Mouse (Mus musculus) hindbrain, embryonic 16.5 days (tissue): ENCODE data around the gene Usp40. TPM values are rescaled to one million over a fixed set of nuclear protein-coding genes. Genes with fewer than 3 reads are reported as not detected.

ENCODE experiments used
- ATAC-seq: fragments of 200-750 bp; cut with Nextera tagmentation; 2 replicates; pipeline ENCODE4 v1.8.0; 2017; ENCODE audit warnings: moderate TSS enrichment, moderate library complexity
- H3K27ac ChIP-seq: fragments of 300-500 bp; sonication (generic); 2 replicates; pipeline ENCODE4 v1.5.1; 2014; ENCODE audit warnings: low read depth, mild to moderate bottlenecking, control low read depth, low read length, moderate library complexity
- H3K27me3 ChIP-seq: fragments of 300-500 bp; sonication (generic); replicated peaks from 2 replicates; pipeline ENCODE4 v1.6.1; 2014; ENCODE audit warnings: low read length; ENCODE audit not compliant: control insufficient read depth, insufficient read depth
- H3K36me3 ChIP-seq: fragments of 300-500 bp; sonication (generic); 2 replicates; pipeline ENCODE4 v1.6.1; 2014; ENCODE audit warnings: mild to moderate bottlenecking, low read length, moderate library complexity, mixed read lengths; ENCODE audit not compliant: control insufficient read depth, insufficient read depth
- H3K4me1 ChIP-seq: fragments of 300-500 bp; sonication (generic); 2 replicates; pipeline ENCODE4 v1.6.1; 2014; ENCODE audit warnings: low read depth, low read length; ENCODE audit not compliant: control insufficient read depth, insufficient read depth
- H3K4me2 ChIP-seq: fragments of 300-500 bp; sonication (generic); 2 replicates; pipeline ENCODE4 v1.6.1; 2014; ENCODE audit warnings: mild to moderate bottlenecking, low read length, control low read depth, moderate library complexity
- H3K4me3 ChIP-seq: fragments of 300-500 bp; sonication (generic); 2 replicates; pipeline ENCODE4 v1.5.1; 2014; ENCODE audit warnings: mild to moderate bottlenecking, low read length, control low read depth, moderate library complexity
- H3K9ac ChIP-seq: fragments of 300-500 bp; sonication (generic); 2 replicates; pipeline ENCODE4 v1.6.1; 2014; ENCODE audit warnings: low read depth, mild to moderate bottlenecking, control low read depth, low read length, moderate library complexity
- H3K9me3 ChIP-seq: fragments of 300-500 bp; sonication (generic); 2 replicates; pipeline ENCODE4 v1.6.1; 2014; ENCODE audit warnings: mild to moderate bottlenecking, low read length, moderate library complexity; ENCODE audit not compliant: control insufficient read depth
- WGBS: fragments of 180-500 bp; shearing (Covaris S2); extraction: QIAGEN DNeasy Blood & Tissue Kit; methylation state at CpG from one replicate; pipeline ENCODE4 v1.1.7; 2014; 5-methylcytosine and 5-hydroxymethylcytosine counted together
- polyA plus RNA-seq: library from polyadenylated mRNA; unstranded; fragments of >200 nt; fragmentation: Nextera tagmentation; extraction: Ambion mirVana; gene quantifications from 2 replicates; pipeline ENCODE4 v1.2.1, GENCODE M21; 2015

Usp40 gene
- polyA plus RNA-seq, 1 experiment from 2014 or later = 17.8 TPM

- Histone ChIP-seq H3K4me2 (no peak overlapping the region), H3K4me1 (no peaks in the 10 kb centered on the region), H3K9ac (no peak overlapping the region), H3K36me3 (peaks cover 24% of the 10 kb centered on the region), H3K9me3 (no peaks in the 10 kb centered on the region), H3K27me3 (no peaks in the 10 kb centered on the region), H3K27ac (no peak overlapping the region), H3K4me3 (no peak overlapping the region)
- WGBS = 92% methylated on average over 9 of the region's 9 CpGs
- no peak for ATAC-seq
Observed at GRCm38 (mm10) chr1:87935095-87935494, 73.3 kb downstream of the Usp40 start.

GRCm38 (mm10) chr1:87933051-87933450, 75.3 kb downstream of the Usp40 start:
- H3K4me3 ChIP-seq = no peak overlapping the region
- H3K27ac ChIP-seq = no peak overlapping the region
- no peaks in the 10 kb centered on the region; the same call in 1 of the 2 replicates for H3K4me1 ChIP-seq
- H3K27me3 ChIP-seq = no peaks in the 10 kb centered on the region
- 82% methylated on average over 5 of the region's 5 CpGs for WGBS
- no peak overlapping the region for H3K4me2 ChIP-seq
- ATAC-seq = no peak
- no peaks in the 10 kb centered on the region for H3K9me3 ChIP-seq
- peaks cover 20% of the 10 kb centered on the region for H3K36me3 ChIP-seq
- H3K9ac ChIP-seq = no peak overlapping the region

- Histone ChIP-seq H3K9ac (no peak overlapping the region), H3K36me3 (peaks cover 33% of the 10 kb centered on the region), H3K9me3 (no peaks in the 10 kb centered on the region), H3K4me3 (no peak overlapping the region), H3K4me2 (no peak overlapping the region), H3K27me3 (no peaks in the 10 kb centered on the region), H3K4me1 (no peaks in the 10 kb centered on the region; the same call in 1 of the 2 replicates), H3K27ac (no peak overlapping the region)
- WGBS = 63% methylated on average over 5 of the region's 5 CpGs
- no peak; the same call in 1 of the 2 replicates for ATAC-seq
Observed at GRCm38 (mm10) chr1:87929730-87930129, 78.6 kb downstream of the Usp40 start.

GRCm38 (mm10) chr1:87924888-87925287, 83.5 kb downstream of the Usp40 start:
- no peak for ATAC-seq

GRCm38 (mm10) chr1:87922666-87923065, 85.7 kb downstream of the Usp40 start:
- H3K27me3 ChIP-seq = no peaks in the 10 kb centered on the region
- H3K27ac ChIP-seq = no peak overlapping the region
- WGBS = 35% methylated on average over 1 of the region's 1 CpGs
- no peak overlapping the region for H3K4me2 ChIP-seq
- H3K36me3 ChIP-seq = peaks cover 27% of the 10 kb centered on the region
- no peak overlapping the region for H3K9ac ChIP-seq
- ATAC-seq = no peak
- H3K4me3 ChIP-seq = no peak overlapping the region
- no peaks in the 10 kb centered on the region for H3K9me3 ChIP-seq
- no peaks in the 10 kb centered on the region for H3K4me1 ChIP-seq

More at GRCm38 (mm10) chr1:87924888-87925287, 83.5 kb downstream of the Usp40 start:
- no peak overlapping the region for H3K27ac ChIP-seq
- no peaks in the 10 kb centered on the region for H3K27me3 ChIP-seq
- H3K9ac ChIP-seq = no peak overlapping the region
- H3K4me2 ChIP-seq = no peak overlapping the region
- H3K9me3 ChIP-seq = no peaks in the 10 kb centered on the region
- H3K4me3 ChIP-seq = no peak overlapping the region
- WGBS = 98% methylated on average over 4 of the region's 4 CpGs
- H3K36me3 ChIP-seq = peaks cover 26% of the 10 kb centered on the region
- no peaks in the 10 kb centered on the region; the same call in 1 of the 2 replicates for H3K4me1 ChIP-seq

- H3K9ac ChIP-seq = no peak overlapping the region
- H3K4me2 ChIP-seq = no peak overlapping the region
- no peak for ATAC-seq
- H3K9me3 ChIP-seq = no peaks in the 10 kb centered on the region
- 86% methylated on average over 3 of the region's 3 CpGs for WGBS
- no peaks in the 10 kb centered on the region for H3K27me3 ChIP-seq
- no peaks in the 10 kb centered on the region for H3K4me1 ChIP-seq
- peaks cover 14% of the 10 kb centered on the region for H3K36me3 ChIP-seq
- H3K27ac ChIP-seq = no peak overlapping the region
- H3K4me3 ChIP-seq = no peak overlapping the region
Observed at GRCm38 (mm10) chr1:87920056-87920614, 88.2 kb downstream of the Usp40 start.

GRCm38 (mm10) chr1:87918061-87918460, 90.3 kb downstream of the Usp40 start:
- Histone ChIP-seq H3K4me3 (no peak overlapping the region), H3K27me3 (no peaks in the 10 kb centered on the region), H3K4me2 (no peak overlapping the region), H3K9ac (no peak overlapping the region), H3K36me3 (peaks cover 6% of the 10 kb centered on the region; the same call in 1 of the 2 replicates), H3K9me3 (no peaks in the 10 kb centered on the region), H3K27ac (no peak overlapping the region), H3K4me1 (no peaks in the 10 kb centered on the region; the same call in 1 of the 2 replicates)
- WGBS = 91% methylated on average over 2 of the region's 2 CpGs
- ATAC-seq = no peak

- H3K9ac ChIP-seq = no peak overlapping the region
- H3K4me3 ChIP-seq = no peak overlapping the region
- H3K27me3 ChIP-seq = no peaks in the 10 kb centered on the region
- H3K9me3 ChIP-seq = no peaks in the 10 kb centered on the region
- H3K27ac ChIP-seq = no peak overlapping the region
- H3K4me1 ChIP-seq = no peaks in the 10 kb centered on the region; the same call in 1 of the 2 replicates
- no peak for ATAC-seq
- H3K36me3 ChIP-seq = peaks cover 6% of the 10 kb centered on the region; the same call in 1 of the 2 replicates
- H3K4me2 ChIP-seq = no peak overlapping the region
- WGBS = 99% methylated on average over 3 of the region's 3 CpGs
Observed at GRCm38 (mm10) chr1:87917361-87917760, 91.0 kb downstream of the Usp40 start.

GRCm38 (mm10) chr1:87913356-87913755, 95.0 kb downstream of the Usp40 start:
- 0 out of 2 replicates have a peak, but pooled peaks cover 6% of the 10 kb centered on the region for H3K36me3 ChIP-seq
- H3K27ac ChIP-seq = no peak overlapping the region
- no peak for ATAC-seq
- H3K9me3 ChIP-seq = no peaks in the 10 kb centered on the region
- no peak overlapping the region for H3K9ac ChIP-seq
- H3K4me2 ChIP-seq = no peak overlapping the region
- no peaks in the 10 kb centered on the region for H3K27me3 ChIP-seq
- H3K4me1 ChIP-seq = no peaks in the 10 kb centered on the region; the same call in 1 of the 2 replicates
- no peak overlapping the region for H3K4me3 ChIP-seq
